Mouse (Mus musculus) cerebellum, adult 18-20 months (tissue): ENCODE results near the gene Acss1.

ENCODE experiments used
- DNase-seq, 2 experiments: peaks; one replicate each; pipeline ENCODE4 v3.0.0; 2021

Acss1 gene

GRCm38 (mm10) chr2:150637702-150638369 lies 30.5 kb downstream of the Acss1 start:
- no peak for DNase-seq

GRCm38 (mm10) chr2:150635877-150636446 lies 32.3 kb downstream of the Acss1 start:
- no peak for DNase-seq

GRCm38 (mm10) chr2:150629255-150629654 lies 39.0 kb downstream of the Acss1 start:
- DNase-seq, result no peak

- no peak for DNase-seq
Observed at GRCm38 (mm10) chr2:150627140-150627539, 41.2 kb downstream of the Acss1 start.

- no peak for DNase-seq
Observed at GRCm38 (mm10) chr2:150624926-150625325, 43.4 kb downstream of the Acss1 start.

GRCm38 (mm10) chr2:150623957-150624356 lies 44.3 kb downstream of the Acss1 start:
- DNase-seq, result no peak

GRCm38 (mm10) chr2:150621698-150622097 lies 46.6 kb downstream of the Acss1 start:
- no peak for DNase-seq

- no peak for DNase-seq
Observed at GRCm38 (mm10) chr2:150610097-150610496, 58.2 kb downstream of the Acss1 start.

- DNase-seq, result peak; percentile 71
Observed at GRCm38 (mm10) chr2:150608872-150609560, 59.3 kb downstream of the Acss1 start.

GRCm38 (mm10) chr2:150608087-150608799 lies 60.1 kb downstream of the Acss1 start, which contains the start of gene Apmap:
TSS of gene Apmap (minus strand) at chr2:150608567.
- peak; percentile 97 to 98 for DNase-seq

GRCm38 (mm10) chr2:150607086-150607485 lies 61.2 kb downstream of the Acss1 start:
- no peak for DNase-seq

- DNase-seq, result no peak
Observed at GRCm38 (mm10) chr2:150604802-150605201, 63.5 kb downstream of the Acss1 start.

GRCm38 (mm10) chr2:150602166-150602565 lies 66.1 kb downstream of the Acss1 start:
- peak; percentile 12 to 16 for DNase-seq

- no peak for DNase-seq
Observed at GRCm38 (mm10) chr2:150600263-150600662, 68.0 kb downstream of the Acss1 start.

- DNase-seq, result no peak
Observed at GRCm38 (mm10) chr2:150595411-150596190, 72.7 kb downstream of the Acss1 start.

- DNase-seq, result no peak
Observed at GRCm38 (mm10) chr2:150589076-150589475, 79.2 kb downstream of the Acss1 start.

GRCm38 (mm10) chr2:150579628-150580027 lies 88.7 kb downstream of the Acss1 start:
- no peak for DNase-seq

- no peak for DNase-seq
Observed at GRCm38 (mm10) chr2:150578603-150579002, 89.7 kb downstream of the Acss1 start.

- no peak for DNase-seq
Observed at GRCm38 (mm10) chr2:150576256-150576655, 92.0 kb downstream of the Acss1 start.

- DNase-seq, result no peak
Observed at GRCm38 (mm10) chr2:150572463-150572862, 95.8 kb downstream of the Acss1 start.

- no peak for DNase-seq
Observed at GRCm38 (mm10) chr2:150570761-150571160, 97.5 kb downstream of the Acss1 start.

GRCm38 (mm10) chr2:150569847-150570590 lies 98.3 kb downstream of the Acss1 start, which contains the start of gene Cst7:
TSS of gene Cst7 (plus strand) at chr2:150570415.
- DNase-seq, result no peak
